Mouse (Mus musculus): ENCODE measurements around the gene Acer1.

Acer1 gene

GRCm38 (mm10) chr17:56982013-56982412 lies at the start of gene Acer1:
Gene Acer1 (minus strand): TSS chr17:56982126.
- DNase-seq (ENCODE audit: low read depth in 2 of 2, low spot score in 2 of 2): no peak

GRCm38 (mm10) chr17:57030931-57031660 lies 49.2 kb upstream of the Acer1 start, which contains the start of gene Khsrp:
Gene Khsrp (minus strand): TSS chr17:57031522.
- no peak for DNase-seq (ENCODE audit: low read depth in 2 of 2, low spot score in 2 of 2)

GRCm38 (mm10) chr17:57029691-57030090 lies 47.8 kb upstream of the Acer1 start:
- no peak for DNase-seq (ENCODE audit: low read depth in 2 of 2, low spot score in 2 of 2)

- no peak for DNase-seq (ENCODE audit: low read depth in 2 of 2, low spot score in 2 of 2)
Measured at GRCm38 (mm10) chr17:57027471-57027870, 45.5 kb upstream of the Acer1 start.

GRCm38 (mm10) chr17:57020960-57021359 lies 39.0 kb upstream of the Acer1 start:
- DNase-seq (ENCODE audit: low read depth in 2 of 2, low spot score in 2 of 2): no peak

GRCm38 (mm10) chr17:57019693-57020092 lies 37.8 kb upstream of the Acer1 start:
- DNase-seq (ENCODE audit: low read depth in 2 of 2, low spot score in 2 of 2): no peak

- DNase-seq (ENCODE audit: low read depth in 2 of 2, low spot score in 2 of 2): no peak
Measured at GRCm38 (mm10) chr17:57012245-57012795, 30.4 kb upstream of the Acer1 start.

- DNase-seq (ENCODE audit: low read depth in 2 of 2, low spot score in 2 of 2): peak; percentile 90 to 92
Measured at GRCm38 (mm10) chr17:57011236-57012141, 29.6 kb upstream of the Acer1 start, which contains the start of the genes Gtf2f1 and Gm17949. Gene Gtf2f1 (minus strand): TSS chr17:57011288. Gene Gm17949 (plus strand): TSS chr17:57011469.

- no peak for DNase-seq (ENCODE audit: low read depth in 2 of 2, low spot score in 2 of 2)
Measured at GRCm38 (mm10) chr17:57010911-57011235, 28.9 kb upstream of the Acer1 start.

GRCm38 (mm10) chr17:57007137-57007905 lies 25.4 kb upstream of the Acer1 start:
- DNase-seq (ENCODE audit: low read depth in 2 of 2, low spot score in 2 of 2): no peak

GRCm38 (mm10) chr17:57003994-57004393 lies 22.1 kb upstream of the Acer1 start:
- DNase-seq (ENCODE audit: low read depth in 2 of 2, low spot score in 2 of 2): no peak

- DNase-seq (ENCODE audit: low read depth in 2 of 2, low spot score in 2 of 2): no peak
Measured at GRCm38 (mm10) chr17:57001228-57001627, 19.3 kb upstream of the Acer1 start.

- no peak for DNase-seq (ENCODE audit: low read depth in 2 of 2, low spot score in 2 of 2)
Measured at GRCm38 (mm10) chr17:56999968-57000609, 18.2 kb upstream of the Acer1 start, which contains the start of gene Pspn. Gene Pspn (minus strand): TSS chr17:57000018.

- DNase-seq (ENCODE audit: low read depth in 2 of 2, low spot score in 2 of 2): no peak
Measured at GRCm38 (mm10) chr17:56999414-56999813, 17.5 kb upstream of the Acer1 start.

- DNase-seq (ENCODE audit: low read depth in 2 of 2, low spot score in 2 of 2): peak; percentile 93 to 95
Measured at GRCm38 (mm10) chr17:56997029-56997667, 15.2 kb upstream of the Acer1 start, which contains the start of gene Alkbh7. Gene Alkbh7 (plus strand): TSS chr17:56997339.

- no peak for DNase-seq (ENCODE audit: low read depth in 2 of 2, low spot score in 2 of 2)
Measured at GRCm38 (mm10) chr17:56996506-56996905, 14.6 kb upstream of the Acer1 start.

- DNase-seq (ENCODE audit: low read depth in 2 of 2, low spot score in 2 of 2): no peak
Measured at GRCm38 (mm10) chr17:56995046-56995445, 13.1 kb upstream of the Acer1 start.

GRCm38 (mm10) chr17:56990966-56991365 lies 9.0 kb upstream of the Acer1 start:
- DNase-seq (ENCODE audit: low read depth in 2 of 2, low spot score in 2 of 2): no peak

GRCm38 (mm10) chr17:56990115-56990746 lies 8.3 kb upstream of the Acer1 start, which contains the start of gene Clpp:
Gene Clpp (plus strand): TSS chr17:56990305.
- DNase-seq (ENCODE audit: low read depth in 2 of 2, low spot score in 2 of 2): peak; percentile 93 to 96
